In genomic region chr12:74414738-74415137, GRCm38 (mm10) we compare ENCODE assay signal across 13 mouse cellular contexts.
"Had no signal": no experiment of that assay in that cellular context is flagged by ENCODE, and none has a peak within 500 bp of the region (broad histone marks: within the 10 kb centered on the region; RNA-seq: fewer than 3 reads in every experiment).

No protein-coding gene starts in this region.

- H3K27ac ChIP-seq: kidney, embryonic 15.5 days; left cerebral cortex, adult 2 months; liver, embryonic 13.5 days; midbrain, embryonic 12.5 days had no signal

- H3K27me3 ChIP-seq: kidney, embryonic 15.5 days; liver, embryonic 13.5 days; midbrain, embryonic 12.5 days had no signal

- H3K9ac ChIP-seq: kidney, embryonic 15.5 days; liver, embryonic 13.5 days; midbrain, embryonic 12.5 days had no signal

- DNase-seq: kidney, adult 8-10 months; kidney, postnatal 10 days; kidney, postnatal 36 days; layer of hippocampus, postnatal 36 days; liver, embryonic 13.5 days; lung, adult 2 months; lung, postnatal 14 days; lung, postnatal 4 days; thymus, adult 18-20 months; thymus, postnatal 36 days had no signal

- H3K4me3 ChIP-seq: kidney, embryonic 15.5 days; left cerebral cortex, adult 2 months; liver, embryonic 13.5 days; midbrain, embryonic 12.5 days had no signal

- H3K36me3 ChIP-seq: kidney, embryonic 15.5 days; liver, embryonic 13.5 days; midbrain, embryonic 12.5 days had no signal

- H3K4me2 ChIP-seq: kidney, embryonic 15.5 days; liver, embryonic 13.5 days; midbrain, embryonic 12.5 days had no signal

- H3K4me1 ChIP-seq: kidney, embryonic 15.5 days; liver, embryonic 13.5 days; midbrain, embryonic 12.5 days had no signal

- H3K9me3 ChIP-seq: kidney, embryonic 15.5 days; liver, embryonic 13.5 days; midbrain, embryonic 12.5 days had no signal
